Mouse (Mus musculus) liver, postnatal 0 days (tissue): ENCODE results near the gene Slmap.

Source experiments
- CTCF ChIP-seq: sonication (generic); IDR thresholded peaks from 2 replicates; pipeline ENCODE4 v1.5.1; 2016; ENCODE audit warnings: antibody characterized with exemption, low read depth
- EP300 ChIP-seq: IDR thresholded peaks from 2 replicates; pipeline ENCODE4 v1.6.1; 2016; ENCODE audit warnings: antibody characterized with exemption, low read depth, mild to moderate bottlenecking

DNA sequence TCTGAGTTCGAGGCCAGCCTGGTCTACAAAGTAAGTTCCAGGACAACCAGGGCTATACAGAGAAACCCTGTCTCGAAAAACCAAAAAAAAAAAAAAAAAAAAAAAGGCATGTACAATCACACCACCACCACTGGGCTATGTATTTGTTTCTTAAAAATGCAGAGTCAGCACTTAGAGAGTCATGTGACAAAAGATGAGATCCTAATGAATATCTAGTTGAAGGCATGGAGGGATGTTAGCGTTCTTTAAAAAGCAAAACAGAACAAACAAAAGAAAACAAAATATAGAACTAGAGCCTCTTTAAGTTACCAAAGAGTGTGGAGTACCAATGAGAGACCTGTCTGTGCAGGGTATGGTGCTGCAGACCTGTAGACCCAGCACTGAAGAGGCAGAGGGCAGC, 48.9 kb upstream of the Slmap start:
- TF ChIP-seq CTCF (no peak), EP300 (no peak)
